Mouse (Mus musculus) heart, embryonic 14.5 days (tissue): ENCODE results near the gene Tnfrsf13c. TPM values are rescaled to one million over a fixed set of nuclear protein-coding genes. Genes with fewer than 3 reads are reported as not detected.
A peak's percentile ranks its signal among the peaks of the same experiment; 100 is the strongest.
"Not testable (repeated sequence)": the region's sequence is repeated elsewhere in the genome, so short reads cannot be mapped to it uniquely, and the experiment has no call there.

ENCODE experiments used
- ATAC-seq: fragments of 200-750 bp; cut with Nextera tagmentation; 2 replicates; pipeline ENCODE4 v1.8.0; 2017; ENCODE audit warnings: low read depth, moderate TSS enrichment; ENCODE audit not compliant: insufficient number of reproducible peaks, insufficient read depth, low FRiP score
- H3K27ac ChIP-seq, 2 experiments: fragments of 200-500 bp in 1 of 2; fragments of 300-500 bp in 1 of 2; sonication (generic) in 1 of 2; replicated peaks in 1 of 2; 2 replicates each; pipeline ENCODE4 v1.5.1; 2012 to 2014; ENCODE audit warnings: low read depth in 2 of 2, low read length in 2 of 2, control low read depth in 1 of 2, mild to moderate bottlenecking in 1 of 2, mixed read lengths in 1 of 2; ENCODE audit not compliant: control insufficient read depth in 1 of 2, insufficient read depth in 1 of 2
- H3K27me3 ChIP-seq: fragments of 300-500 bp; sonication (generic); 2 replicates; pipeline ENCODE4 v1.6.1; 2014; ENCODE audit warnings: mild to moderate bottlenecking, low read length, control low read depth; ENCODE audit not compliant: control insufficient read depth, insufficient read depth
- H3K36me3 ChIP-seq: fragments of 300-500 bp; sonication (generic); 2 replicates; pipeline ENCODE4 v1.6.1; 2014; ENCODE audit warnings: mild to moderate bottlenecking, control low read depth, low read length, mixed read lengths; ENCODE audit not compliant: control insufficient read depth, insufficient read depth
- H3K4me1 ChIP-seq, 2 experiments: fragments of 200-500 bp in 1 of 2; fragments of 300-500 bp in 1 of 2; sonication (generic) in 1 of 2; 2 replicates each; pipeline ENCODE4 v1.6.1; 2012 to 2014; ENCODE audit warnings: low read length in 2 of 2, control low read depth in 1 of 2, mixed read lengths in 1 of 2; ENCODE audit not compliant: control insufficient read depth in 2 of 2, insufficient read depth in 2 of 2
- H3K4me2 ChIP-seq: fragments of 300-500 bp; sonication (generic); 2 replicates; pipeline ENCODE4 v1.6.1; 2014; ENCODE audit warnings: mild to moderate bottlenecking, low read length
- H3K4me3 ChIP-seq, 2 experiments: fragments of 200-500 bp in 1 of 2; fragments of 300-500 bp in 1 of 2; sonication (generic) in 1 of 2; 2 replicates each; pipeline ENCODE4 v1.5.1; 2012 to 2014; ENCODE audit warnings: low read length in 2 of 2, mild to moderate bottlenecking in 2 of 2, control low read depth in 1 of 2, low read depth in 1 of 2, moderate library complexity in 1 of 2; ENCODE audit not compliant: control insufficient read depth in 1 of 2, insufficient read depth in 1 of 2
- H3K9ac ChIP-seq: fragments of 300-500 bp; sonication (generic); 2 replicates; pipeline ENCODE4 v1.6.1; 2014; ENCODE audit warnings: mild to moderate bottlenecking, low read length
- H3K9me3 ChIP-seq: fragments of 300-500 bp; sonication (generic); 2 replicates; pipeline ENCODE4 v1.6.1; 2016; ENCODE audit warnings: low read length, control low read depth; ENCODE audit not compliant: control insufficient read depth
- WGBS: fragments of 180-500 bp; shearing (Covaris S2); extraction: QIAGEN DNeasy Blood & Tissue Kit; methylation state at CpG from one replicate; pipeline ENCODE4 v1.1.7; 2014; 5-methylcytosine and 5-hydroxymethylcytosine counted together
- polyA plus RNA-seq: library from polyadenylated mRNA; unstranded; fragments of >200 nt; fragmentation: Nextera tagmentation; extraction: Ambion mirVana; gene quantifications from 2 replicates; pipeline ENCODE4 v1.2.1, GENCODE M21; 2014

Gene Tnfrsf13c
- polyA plus RNA-seq, 1 experiment from 2014 or later: 0.11 TPM

DNA sequence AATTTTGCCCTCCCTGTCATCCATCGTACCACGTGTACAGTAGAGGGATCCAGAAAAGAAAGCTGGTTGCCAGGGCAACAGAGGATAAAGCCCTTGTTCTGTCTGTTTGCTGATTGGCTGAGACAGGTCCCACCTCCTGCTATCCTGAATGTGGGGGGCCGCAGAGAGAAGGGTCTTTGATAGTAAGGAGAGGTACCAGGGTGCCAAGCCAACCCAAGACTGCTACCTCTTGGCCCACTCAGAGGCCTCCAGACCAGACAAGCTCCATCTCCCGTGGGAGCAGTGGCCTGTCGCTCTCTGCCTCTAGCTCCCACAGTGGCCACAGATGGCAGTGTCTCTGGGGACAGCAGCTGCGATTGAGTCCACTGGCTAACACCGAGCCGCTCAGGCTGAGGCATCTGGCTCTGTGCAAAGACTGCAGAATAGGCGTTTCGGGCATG, 31.8 kb upstream of the Tnfrsf13c start:
- 22% methylated on average over 10 of the region's 10 CpGs for WGBS
- Histone ChIP-seq H3K36me3 (no peaks in the 10 kb centered on the region), H3K4me3 (no peak overlapping the region), H3K9ac (no peak overlapping the region), H3K4me1 (peaks cover 6 to 11% of the 10 kb centered on the region in 2 experiments; a peak in 2 of 4 replicates), H3K4me2 (0 out of 2 replicates have a peak overlapping the region, but pooled peaks have one; percentile 2), H3K27me3 (peaks cover 4% of the 10 kb centered on the region; the same call in 1 of the 2 replicates), H3K27ac (no peak overlapping the region; a peak in 1 of 4 replicates), H3K9me3 (no peaks in the 10 kb centered on the region)
- no peak for ATAC-seq

- Histone ChIP-seq H3K27ac (no peak overlapping the region), H3K4me3 (no peak overlapping the region), H3K9me3 (no peaks in the 10 kb centered on the region), H3K36me3 (no peaks in the 10 kb centered on the region), H3K4me2 (no peak overlapping the region), H3K9ac (no peak overlapping the region), H3K4me1 (peaks cover 6 to 11% of the 10 kb centered on the region in 2 experiments; a peak in 2 of 4 replicates), H3K27me3 (peaks cover 4% of the 10 kb centered on the region; the same call in 1 of the 2 replicates)
- WGBS: 60% methylated on average over 4 of the region's 4 CpGs
- ATAC-seq: no peak
Measured at GRCm38 (mm10) chr15:82255248-82255647, 31.1 kb upstream of the Tnfrsf13c start.

GRCm38 (mm10) chr15:82252097-82252496, 27.9 kb upstream of the Tnfrsf13c start, which contains the start of gene 1500009C09Rik:
Gene 1500009C09Rik (plus strand): TSS chr15:82252397.
- no peak within 1 kb of the TSS for H3K9ac ChIP-seq
- H3K4me2 ChIP-seq: no peak within 1 kb of the TSS
- H3K4me3 ChIP-seq: no peak within 1 kb of the TSS
- no peak for ATAC-seq
- H3K27ac ChIP-seq: no peak within 1 kb of the TSS
- no peaks in the 10 kb centered on the region for H3K9me3 ChIP-seq
- H3K4me1 ChIP-seq: peaks cover 6 to 11% of the 10 kb centered on the region in 2 experiments; a peak in 2 of 4 replicates
- no peaks in the 10 kb centered on the region for H3K27me3 ChIP-seq
- 72% methylated on average over 6 of the region's 6 CpGs for WGBS
- H3K36me3 ChIP-seq: no peaks in the 10 kb centered on the region

DNA sequence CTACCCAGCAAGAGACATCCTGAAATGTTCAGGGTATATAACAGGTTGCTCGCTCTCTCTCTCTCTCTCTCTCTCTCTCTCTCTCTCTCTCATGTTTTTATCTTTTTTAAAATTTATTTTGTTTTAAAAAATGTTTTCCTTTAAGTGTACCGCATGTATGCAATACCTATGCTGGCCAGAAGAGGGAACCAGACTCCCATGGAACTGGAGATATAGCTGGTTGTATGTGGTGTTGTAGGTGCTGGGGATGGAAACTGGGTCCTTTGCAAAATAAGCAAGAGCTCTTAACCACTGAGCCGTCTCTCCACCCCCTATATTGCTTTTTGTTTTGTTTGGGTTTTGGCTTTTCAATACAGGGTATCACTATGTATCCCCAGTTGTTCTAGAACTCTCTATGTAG, 27.4 kb upstream of the Tnfrsf13c start:
- H3K9me3 ChIP-seq: no peaks in the 10 kb centered on the region
- 97% methylated on average over 3 of the region's 3 CpGs for WGBS
- H3K4me1 ChIP-seq: peaks cover 6 to 11% of the 10 kb centered on the region in 2 experiments; a peak in 2 of 4 replicates
- no peak for ATAC-seq
- H3K9ac ChIP-seq: no peak overlapping the region
- no peaks in the 10 kb centered on the region for H3K36me3 ChIP-seq
- H3K4me3 ChIP-seq: no peak overlapping the region
- no peak overlapping the region for H3K27ac ChIP-seq
- no peaks in the 10 kb centered on the region for H3K27me3 ChIP-seq
- no peak overlapping the region for H3K4me2 ChIP-seq

DNA sequence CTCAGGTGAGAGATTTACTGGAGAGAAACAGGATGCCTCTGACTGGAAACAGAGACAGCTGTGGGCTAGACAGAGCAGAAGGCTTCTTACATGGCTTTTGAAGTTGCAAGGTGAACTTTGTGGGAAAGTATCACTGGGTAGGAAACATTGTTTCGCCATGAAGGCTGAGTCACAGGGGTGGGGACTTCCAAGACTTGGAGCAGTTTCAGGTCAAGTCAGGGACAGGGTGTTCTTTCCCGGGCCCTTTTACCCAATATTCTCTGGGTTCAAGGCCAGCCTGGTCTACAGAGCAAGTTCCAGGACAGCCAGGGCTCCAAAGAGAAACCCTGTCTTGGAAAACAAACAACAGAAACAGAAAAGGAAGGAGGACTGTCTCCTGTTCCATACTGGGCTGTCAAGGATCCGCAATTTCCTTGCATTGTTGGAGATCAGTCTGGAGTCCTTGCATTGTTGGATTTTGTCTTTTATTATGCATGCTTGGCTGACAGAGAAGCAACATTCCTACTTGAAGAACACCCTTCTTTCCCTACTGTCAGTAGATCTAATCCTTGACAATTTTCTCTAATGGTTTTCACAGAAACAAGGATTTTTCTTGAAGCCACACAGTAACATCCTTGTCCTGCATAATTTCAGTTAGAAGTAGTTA, 23.1 kb upstream of the Tnfrsf13c start:
- 62% methylated on average over 3 of the region's 3 CpGs for WGBS
- H3K4me3 ChIP-seq: no peak overlapping the region
- H3K4me1 ChIP-seq: peaks cover 4% of the 10 kb centered on the region in 2 experiments; a peak in 2 of 4 replicates
- no peaks in the 10 kb centered on the region for H3K9me3 ChIP-seq
- H3K27me3 ChIP-seq: no peaks in the 10 kb centered on the region
- H3K27ac ChIP-seq: no peak overlapping the region
- H3K36me3 ChIP-seq: no peaks in the 10 kb centered on the region
- H3K4me2 ChIP-seq: no peak overlapping the region
- H3K9ac ChIP-seq: no peak overlapping the region
- no peak for ATAC-seq

- H3K27me3 ChIP-seq, H3K36me3 ChIP-seq, ATAC-seq, H3K9me3 ChIP-seq, H3K4me1 ChIP-seq: not testable (repeated sequence)
- Histone ChIP-seq H3K4me3 (peak overlapping the region; percentile 71 to 79), H3K27ac (peak overlapping the region in 1 of 2 experiments; percentile 64; a peak in 1 of 4 replicates), H3K4me2 (peak overlapping the region; percentile 96), H3K9ac (peak overlapping the region; percentile 78)
- 19% methylated on average over 9 of the region's 9 CpGs for WGBS
Measured at GRCm38 (mm10) chr15:82244805-82245161, 20.6 kb upstream of the Tnfrsf13c start.

GRCm38 (mm10) chr15:82244115-82244804, 20.1 kb upstream of the Tnfrsf13c start, which contains the start of gene Cenpm:
Gene Cenpm (minus strand): TSS chr15:82244748.
- Histone ChIP-seq H3K27me3 (no peaks in the 10 kb centered on the region), H3K9ac (peak within 1 kb of the TSS; percentile 78), H3K9me3 (no peaks in the 10 kb centered on the region), H3K4me1 (peaks cover 4% of the 10 kb centered on the region in 2 experiments; a peak in 2 of 4 replicates), H3K4me2 (peak within 1 kb of the TSS; percentile 96), H3K36me3 (peaks cover 9% of the 10 kb centered on the region; the same call in 1 of the 2 replicates), H3K4me3 (peak within 1 kb of the TSS; percentile 71 to 79), H3K27ac (peak within 1 kb of the TSS; percentile 64 to 77)
- WGBS: under 1% methylated on average over 65 of the region's 65 CpGs
- peak; percentile 92 for ATAC-seq
